Mouse (Mus musculus) stomach, adult 2 months (tissue): ENCODE results near the gene Spink2. TPM values are rescaled to one million over a fixed set of nuclear protein-coding genes. Genes with fewer than 3 reads are reported as not detected.

Experiments used
- polyA plus RNA-seq: library from polyadenylated mRNA; depleted of rRNA; stranded (reverse); fragments of >200 nt; gene quantifications from 2 replicates; pipeline ENCODE4 v1.2.3, GENCODE M21; 2012; rRNA removed

Spink2 gene
- 0.15 and 0.92 TPM in 2 replicates for polyA plus RNA-seq

GRCm38 (mm10) chr5:77211236-77211635, at the start of gene Spink2:
TSS of gene Spink2 (minus strand) at chr5:77211471.

Other genes with a start within 250 kb of the Spink2 start
- gene Srp72, start 236.8 kb downstream of the Spink2 start, polyA plus RNA-seq: 1.5 and 3.5 TPM in 2 replicates
- not detected in 2 replicates for gene Arl9, start 207.4 kb downstream of the Spink2 start, polyA plus RNA-seq
- gene Thegl, start 195.4 kb downstream of the Spink2 start, polyA plus RNA-seq: not detected in 2 replicates
- 33.8 and 76.6 TPM in 2 replicates for gene Hopx, start 96.3 kb downstream of the Spink2 start, polyA plus RNA-seq
- 1.3 and 1.5 TPM in 2 replicates for gene Rest, start 54.0 kb upstream of the Spink2 start, polyA plus RNA-seq
- gene Noa1, start 98.6 kb upstream of the Spink2 start, polyA plus RNA-seq: 6.7 and 9.6 TPM in 2 replicates
- gene Polr2b, start 98.7 kb upstream of the Spink2 start, polyA plus RNA-seq: 2.7 and 12.6 TPM in 2 replicates
- gene Igfbp7, start 196.6 kb upstream of the Spink2 start, polyA plus RNA-seq: 1,099 and 2,525 TPM in 2 replicates